Mouse (Mus musculus) forebrain, embryonic 12.5 days (tissue): Measurements from ENCODE around the gene Ccdc121. TPM values are rescaled to one million over a fixed set of nuclear protein-coding genes. Genes with fewer than 3 reads are reported as not detected.
"Not testable (repeated sequence)": the region's sequence is repeated elsewhere in the genome, so short reads cannot be mapped to it uniquely, and the experiment has no call there.

Experiments
- ATAC-seq: fragments of 200-750 bp; cut with Nextera tagmentation; 2 replicates; pipeline ENCODE4 v1.8.0; 2017; ENCODE audit warnings: moderate TSS enrichment; ENCODE audit not compliant: low FRiP score
- H3K27ac ChIP-seq: fragments of 300-500 bp; sonication (generic); 2 replicates; pipeline ENCODE4 v1.5.1; 2016; ENCODE audit warnings: mild to moderate bottlenecking
- H3K27me3 ChIP-seq: fragments of 300-500 bp; sonication (generic); 2 replicates; pipeline ENCODE4 v1.6.1; 2016; ENCODE audit warnings: mild to moderate bottlenecking
- H3K36me3 ChIP-seq: fragments of 300-500 bp; sonication (generic); replicated peaks from 2 replicates; pipeline ENCODE4 v1.6.1; 2016; ENCODE audit warnings: mild to moderate bottlenecking
- H3K4me1 ChIP-seq: fragments of 300-500 bp; sonication (generic); 2 replicates; pipeline ENCODE4 v1.6.1; 2016
- H3K4me2 ChIP-seq: fragments of 300-500 bp; sonication (generic); 2 replicates; pipeline ENCODE4 v1.6.1; 2016; ENCODE audit warnings: mild to moderate bottlenecking, moderate library complexity
- H3K4me3 ChIP-seq: fragments of 300-500 bp; sonication (generic); replicated peaks from 2 replicates; pipeline ENCODE4 v1.5.1; 2016; ENCODE audit warnings: mild to moderate bottlenecking
- H3K9ac ChIP-seq: fragments of 300-500 bp; sonication (generic); 2 replicates; pipeline ENCODE4 v1.6.1; 2016; ENCODE audit warnings: mild to moderate bottlenecking
- H3K9me3 ChIP-seq: fragments of 300-500 bp; sonication (generic); 2 replicates; pipeline ENCODE4 v1.6.1; 2016
- WGBS: fragments of 180-500 bp; shearing (Covaris S2); methylation state at CpG from one replicate; pipeline ENCODE4 v1.1.7; 2016; 5-methylcytosine and 5-hydroxymethylcytosine counted together
- polyA plus RNA-seq: library from polyadenylated mRNA; unstranded; fragments of >200 nt; fragmentation: Nextera tagmentation; extraction: Ambion mirVana; gene quantifications from 2 replicates; pipeline ENCODE4 v1.2.1, GENCODE M21; 2016

Gene Ccdc121
- polyA plus RNA-seq, 1 experiment from 2014 or later, result not detected

- H3K9me3 ChIP-seq, result no peaks in the 10 kb centered on the region
- no peak overlapping the region for H3K9ac ChIP-seq
- H3K4me2 ChIP-seq, result no peak overlapping the region
- H3K4me3 ChIP-seq, result no peak overlapping the region
- H3K4me1 ChIP-seq, result no peaks in the 10 kb centered on the region
- H3K36me3 ChIP-seq, result no peaks in the 10 kb centered on the region
- H3K27ac ChIP-seq, result no peak overlapping the region
- WGBS, result 94% methylated on average over 9 of the region's 9 CpGs
- no peak for ATAC-seq
- H3K27me3 ChIP-seq, result no peaks in the 10 kb centered on the region
These were observed 26.6 kb upstream of the Ccdc121 start for GRCm38 (mm10) chr1:181537627-181538525.

GRCm38 (mm10) chr1:181535165-181535873 is 24.1 kb upstream of the Ccdc121 start:
- no peak for ATAC-seq
- Histone ChIP-seq H3K36me3 (no peaks in the 10 kb centered on the region), H3K4me2 (no peak overlapping the region), H3K9me3 (no peaks in the 10 kb centered on the region), H3K27ac (no peak overlapping the region), H3K4me1 (no peaks in the 10 kb centered on the region), H3K4me3 (no peak overlapping the region), H3K27me3 (no peaks in the 10 kb centered on the region), H3K9ac (no peak overlapping the region)
- 66% methylated on average over 10 of the region's 10 CpGs for WGBS

GRCm38 (mm10) chr1:181529368-181529767 is 18.1 kb upstream of the Ccdc121 start:
- 81% methylated on average over 4 of the region's 4 CpGs for WGBS
- H3K9ac ChIP-seq, result no peak overlapping the region
- no peaks in the 10 kb centered on the region for H3K36me3 ChIP-seq
- no peak overlapping the region for H3K27ac ChIP-seq
- H3K27me3 ChIP-seq, result no peaks in the 10 kb centered on the region
- no peaks in the 10 kb centered on the region for H3K4me1 ChIP-seq
- no peak overlapping the region for H3K4me3 ChIP-seq
- ATAC-seq, result no peak
- H3K4me2 ChIP-seq, result no peak overlapping the region
- H3K9me3 ChIP-seq, result no peaks in the 10 kb centered on the region

- Histone ChIP-seq H3K9me3 (no peaks in the 10 kb centered on the region), H3K27ac (no peak overlapping the region), H3K9ac (no peak overlapping the region), H3K4me1 (0 out of 2 replicates have a peak, but pooled peaks cover 2% of the 10 kb centered on the region), H3K27me3 (no peaks in the 10 kb centered on the region), H3K36me3 (no peaks in the 10 kb centered on the region), H3K4me2 (no peak overlapping the region), H3K4me3 (no peak overlapping the region)
- no peak for ATAC-seq
- WGBS, result 70% methylated on average over 5 of the region's 5 CpGs
These were observed 14.7 kb upstream of the Ccdc121 start for GRCm38 (mm10) chr1:181525996-181526395.

GRCm38 (mm10) chr1:181523831-181524230 is 12.6 kb upstream of the Ccdc121 start:
- no peak overlapping the region for H3K27ac ChIP-seq
- no peak overlapping the region for H3K9ac ChIP-seq
- H3K9me3 ChIP-seq, result no peaks in the 10 kb centered on the region
- H3K27me3 ChIP-seq, result no peaks in the 10 kb centered on the region
- H3K36me3 ChIP-seq, result no peaks in the 10 kb centered on the region
- H3K4me2 ChIP-seq, result no peak overlapping the region
- ATAC-seq, result no peak
- 0 out of 2 replicates have a peak, but pooled peaks cover 2% of the 10 kb centered on the region for H3K4me1 ChIP-seq
- WGBS, result 60% methylated on average over 5 of the region's 5 CpGs
- no peak overlapping the region for H3K4me3 ChIP-seq

GRCm38 (mm10) chr1:181521401-181522091 is 10.3 kb upstream of the Ccdc121 start:
- H3K36me3 ChIP-seq, result no peaks in the 10 kb centered on the region
- H3K4me3 ChIP-seq, result no peak overlapping the region
- WGBS, result 68% methylated on average over 11 of the region's 11 CpGs
- H3K4me2 ChIP-seq, result no peak overlapping the region
- H3K27me3 ChIP-seq, result no peaks in the 10 kb centered on the region
- H3K27ac ChIP-seq, result no peak overlapping the region
- H3K4me1 ChIP-seq, result 0 out of 2 replicates have a peak, but pooled peaks cover 2% of the 10 kb centered on the region
- ATAC-seq, result no peak
- no peaks in the 10 kb centered on the region for H3K9me3 ChIP-seq
- H3K9ac ChIP-seq, result no peak overlapping the region

- H3K4me3 ChIP-seq, result no peak overlapping the region
- H3K9ac ChIP-seq, result no peak overlapping the region
- H3K27me3 ChIP-seq, result no peaks in the 10 kb centered on the region
- no peaks in the 10 kb centered on the region for H3K9me3 ChIP-seq
- ATAC-seq, result no peak
- no peak overlapping the region for H3K27ac ChIP-seq
- H3K4me1 ChIP-seq, result 0 out of 2 replicates have a peak, but pooled peaks cover 2% of the 10 kb centered on the region
- H3K36me3 ChIP-seq, result no peaks in the 10 kb centered on the region
- 76% methylated on average over 4 of the region's 4 CpGs for WGBS
- H3K4me2 ChIP-seq, result no peak overlapping the region
These were observed 7.9 kb upstream of the Ccdc121 start for GRCm38 (mm10) chr1:181519137-181519536.

- H3K27me3 ChIP-seq, result no peaks in the 10 kb centered on the region
- no peaks in the 10 kb centered on the region for H3K36me3 ChIP-seq
- no peak for ATAC-seq
- H3K4me3 ChIP-seq, result no peak overlapping the region
- no peak overlapping the region for H3K27ac ChIP-seq
- WGBS, result 94% methylated on average over 9 of the region's 9 CpGs
- H3K4me1 ChIP-seq, result no peaks in the 10 kb centered on the region
- no peak overlapping the region for H3K4me2 ChIP-seq
- H3K9ac ChIP-seq, result no peak overlapping the region
- H3K9me3 ChIP-seq, result no peaks in the 10 kb centered on the region
These were observed 6.8 kb upstream of the Ccdc121 start for GRCm38 (mm10) chr1:181518046-181518445.

- WGBS, result 84% methylated on average over 15 of the region's 15 CpGs
- Histone ChIP-seq H3K27ac (no peak overlapping the region), H3K9me3 (no peaks in the 10 kb centered on the region), H3K4me2 (no peak overlapping the region), H3K27me3 (no peaks in the 10 kb centered on the region), H3K9ac (no peak overlapping the region), H3K4me1 (no peaks in the 10 kb centered on the region), H3K4me3 (no peak overlapping the region), H3K36me3 (no peaks in the 10 kb centered on the region)
- ATAC-seq, result no peak
These were observed 1.3 kb upstream of the Ccdc121 start for GRCm38 (mm10) chr1:181512430-181513129.

- not testable (repeated sequence) for H3K27me3 ChIP-seq, H3K9me3 ChIP-seq
- WGBS, result 78% methylated on average over 11 of the region's 11 CpGs
These were observed 396 bp downstream of the Ccdc121 start for GRCm38 (mm10) chr1:181510855-181511254.

GRCm38 (mm10) chr1:181505367-181505766 is 5.9 kb downstream of the Ccdc121 start:
- no peak for ATAC-seq
- H3K4me1 ChIP-seq, result no peaks in the 10 kb centered on the region

More at GRCm38 (mm10) chr1:181510855-181511254, 396 bp downstream of the Ccdc121 start:
- H3K4me2 ChIP-seq, H3K4me3 ChIP-seq, H3K9ac ChIP-seq, ATAC-seq, H3K27ac ChIP-seq, H3K4me1 ChIP-seq, H3K36me3 ChIP-seq: not testable (repeated sequence)

GRCm38 (mm10) chr1:181503471-181503870 is 7.8 kb downstream of the Ccdc121 start:
- no peaks in the 10 kb centered on the region for H3K9me3 ChIP-seq
- H3K27ac ChIP-seq, result no peak overlapping the region
- H3K9ac ChIP-seq, result no peak overlapping the region
- H3K4me1 ChIP-seq, result no peaks in the 10 kb centered on the region
- H3K4me3 ChIP-seq, result no peak overlapping the region
- WGBS, result 92% methylated on average over 2 of the region's 2 CpGs
- ATAC-seq, result no peak
- no peaks in the 10 kb centered on the region for H3K36me3 ChIP-seq
- no peak overlapping the region for H3K4me2 ChIP-seq
- no peaks in the 10 kb centered on the region for H3K27me3 ChIP-seq

More at GRCm38 (mm10) chr1:181505367-181505766, 5.9 kb downstream of the Ccdc121 start:
- Histone ChIP-seq H3K27ac (no peak overlapping the region), H3K9ac (no peak overlapping the region), H3K4me2 (no peak overlapping the region), H3K27me3 (no peaks in the 10 kb centered on the region), H3K9me3 (no peaks in the 10 kb centered on the region), H3K36me3 (no peaks in the 10 kb centered on the region), H3K4me3 (no peak overlapping the region)
- WGBS, result 77% methylated on average over 8 of the region's 8 CpGs
